Mouse (Mus musculus) spleen, postnatal 14 days (tissue): ENCODE data around the gene Hhat.

Experiments
- DNase-seq, 2 experiments: peaks; one replicate each; pipeline ENCODE4 v3.0.0; 2021 to 2022; ENCODE audit warnings: low spot score in 2 of 2

Gene Hhat

GRCm38 (mm10) chr1:192744880-192745239 is 26.2 kb downstream of the Hhat start:
- no peak for DNase-seq

GRCm38 (mm10) chr1:192742394-192743251 is 28.4 kb downstream of the Hhat start:
- no peak for DNase-seq

- no peak for DNase-seq
Observed at GRCm38 (mm10) chr1:192741896-192742295, 29.1 kb downstream of the Hhat start.

- DNase-seq, result no peak
Observed at GRCm38 (mm10) chr1:192736524-192736923, 34.5 kb downstream of the Hhat start.

GRCm38 (mm10) chr1:192736002-192736426 is 35.0 kb downstream of the Hhat start:
- DNase-seq, result no peak

GRCm38 (mm10) chr1:192730517-192730916 is 40.5 kb downstream of the Hhat start:
- DNase-seq, result no peak

- peak; percentile 15 to 51 for DNase-seq
Observed at GRCm38 (mm10) chr1:192726996-192727624, 43.9 kb downstream of the Hhat start.

GRCm38 (mm10) chr1:192722147-192722546 is 48.9 kb downstream of the Hhat start:
- DNase-seq, result no peak

DNA sequence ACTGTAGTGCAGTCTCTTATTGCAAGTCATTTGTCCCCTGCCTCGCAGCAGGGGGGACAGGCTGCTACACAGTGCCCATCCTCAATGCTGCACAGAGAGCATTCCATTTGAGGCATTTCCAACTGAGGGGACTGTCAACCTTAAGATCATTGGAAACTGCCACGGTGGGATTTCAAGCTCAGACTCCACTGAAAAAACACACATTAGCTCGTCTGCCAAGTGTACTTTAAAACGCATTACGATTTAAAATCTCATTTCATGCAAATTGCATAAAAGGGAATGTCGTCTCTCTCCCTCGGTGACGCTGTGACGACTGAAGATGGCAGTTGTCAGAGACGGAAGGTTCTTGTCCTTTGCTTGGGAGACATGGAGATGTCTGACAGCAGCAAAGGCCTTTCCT is 50.9 kb downstream of the Hhat start:
- no peak for DNase-seq

DNA sequence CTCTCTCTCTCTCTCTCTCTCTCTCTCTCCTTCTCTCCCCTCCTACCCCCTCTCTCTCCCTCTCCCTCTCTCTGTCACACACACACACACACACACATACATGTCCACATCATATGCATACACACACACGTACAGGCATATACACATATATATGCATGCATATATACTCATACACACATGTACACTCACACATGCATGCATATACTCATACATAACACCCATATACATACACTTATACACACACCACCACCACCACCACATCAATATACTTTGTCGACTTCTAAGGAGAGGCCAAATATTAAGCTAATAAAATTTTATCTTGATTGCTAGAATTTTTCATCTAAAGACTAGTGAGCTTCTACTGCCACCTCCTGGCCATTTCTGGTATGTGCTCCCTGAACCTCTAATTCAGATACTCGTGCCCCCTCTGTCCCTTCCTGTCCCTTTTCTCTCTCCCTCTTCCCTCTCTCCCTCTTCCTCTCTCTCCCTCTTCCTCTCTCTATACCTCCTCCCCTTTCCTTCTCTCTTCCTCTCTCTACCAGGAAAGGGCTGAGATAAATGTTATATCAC is 59.2 kb downstream of the Hhat start:
- peak in 1 of 2 experiments; percentile 40 for DNase-seq

- no peak for DNase-seq
Observed at GRCm38 (mm10) chr1:192700339-192701073, 70.5 kb downstream of the Hhat start.

DNA sequence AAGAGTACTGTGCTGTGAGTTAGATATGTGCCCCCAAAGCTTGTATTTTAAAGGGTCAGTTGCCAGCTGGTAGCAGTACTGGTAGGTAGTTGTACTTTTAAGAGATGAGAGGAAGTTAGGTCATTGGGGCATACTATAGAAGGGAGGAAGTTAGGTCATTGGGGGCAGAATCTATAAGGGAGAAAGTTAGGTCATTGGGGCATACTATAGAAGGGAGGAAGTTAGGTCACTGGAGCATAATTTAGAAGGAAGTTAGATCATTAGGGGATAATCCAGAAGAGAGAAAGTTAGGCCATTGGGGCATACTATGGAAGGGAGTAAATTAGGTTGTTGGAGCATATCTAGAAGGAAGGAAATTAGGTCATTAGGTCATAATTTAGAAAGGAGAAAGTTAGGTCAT is 71.9 kb downstream of the Hhat start:
- no peak for DNase-seq

DNA sequence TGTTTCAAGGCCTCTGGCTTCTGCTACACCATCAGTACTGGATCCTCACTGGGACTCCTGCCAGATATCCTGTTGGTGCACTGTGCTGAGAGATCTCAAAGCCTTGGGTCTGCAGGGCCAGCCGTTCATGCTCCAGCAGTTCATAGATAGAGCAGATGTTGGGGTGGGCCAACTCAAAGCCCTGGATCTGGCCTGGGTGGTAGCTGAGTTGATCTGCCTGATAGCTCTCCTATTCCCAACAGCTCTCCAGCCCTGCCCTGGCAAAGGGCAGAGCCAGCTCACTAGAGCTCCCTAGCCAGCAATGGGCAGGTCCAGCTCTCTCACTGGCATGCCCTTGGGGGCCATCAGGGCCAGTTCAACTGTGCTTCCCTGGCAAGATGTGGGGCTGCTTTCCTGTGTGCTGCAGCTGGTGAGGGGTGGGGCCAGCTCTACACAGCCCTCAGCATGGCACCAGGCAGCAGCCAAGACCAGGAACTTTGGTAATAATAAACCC is 74.6 kb downstream of the Hhat start:
- no peak for DNase-seq

DNA sequence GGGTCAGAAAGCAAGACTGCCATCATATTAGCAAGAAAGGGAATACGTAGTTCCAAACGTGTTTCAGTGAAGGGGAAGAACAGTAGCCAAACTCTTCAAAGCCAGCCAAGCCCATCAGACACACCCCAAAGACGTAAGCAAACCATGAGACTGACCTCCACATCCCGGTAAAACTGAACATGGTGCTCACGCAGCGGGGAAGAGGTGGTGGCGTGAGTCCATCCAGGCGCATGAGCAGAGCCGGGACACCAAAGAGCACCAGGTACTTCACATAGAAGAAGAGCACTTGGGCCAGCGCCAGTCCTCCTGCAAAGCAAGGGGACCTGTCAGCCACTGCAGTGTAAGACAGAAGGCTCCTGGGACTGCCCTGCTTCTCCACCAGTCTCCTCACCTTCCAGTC is 77.4 kb downstream of the Hhat start:
- no peak for DNase-seq

DNA sequence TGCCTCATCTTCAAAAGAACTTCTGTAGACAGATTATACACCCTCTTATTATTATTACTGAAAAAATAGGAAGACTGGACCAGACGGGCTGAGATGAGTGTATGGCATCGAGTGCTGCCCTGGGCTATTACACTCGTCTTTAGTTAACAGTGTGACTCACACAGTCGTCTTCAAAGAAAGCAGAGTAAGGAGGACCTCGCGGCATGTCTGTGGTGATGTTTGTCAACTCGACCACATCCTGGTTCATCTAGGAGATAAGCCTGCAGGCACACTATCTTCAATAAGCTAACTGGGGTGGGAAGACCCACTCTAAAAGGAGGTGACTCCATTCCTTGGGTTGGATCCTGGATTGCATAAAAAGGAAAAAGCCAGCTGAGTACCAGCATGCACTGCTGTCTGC is 78.0 kb downstream of the Hhat start:
- no peak for DNase-seq

DNA sequence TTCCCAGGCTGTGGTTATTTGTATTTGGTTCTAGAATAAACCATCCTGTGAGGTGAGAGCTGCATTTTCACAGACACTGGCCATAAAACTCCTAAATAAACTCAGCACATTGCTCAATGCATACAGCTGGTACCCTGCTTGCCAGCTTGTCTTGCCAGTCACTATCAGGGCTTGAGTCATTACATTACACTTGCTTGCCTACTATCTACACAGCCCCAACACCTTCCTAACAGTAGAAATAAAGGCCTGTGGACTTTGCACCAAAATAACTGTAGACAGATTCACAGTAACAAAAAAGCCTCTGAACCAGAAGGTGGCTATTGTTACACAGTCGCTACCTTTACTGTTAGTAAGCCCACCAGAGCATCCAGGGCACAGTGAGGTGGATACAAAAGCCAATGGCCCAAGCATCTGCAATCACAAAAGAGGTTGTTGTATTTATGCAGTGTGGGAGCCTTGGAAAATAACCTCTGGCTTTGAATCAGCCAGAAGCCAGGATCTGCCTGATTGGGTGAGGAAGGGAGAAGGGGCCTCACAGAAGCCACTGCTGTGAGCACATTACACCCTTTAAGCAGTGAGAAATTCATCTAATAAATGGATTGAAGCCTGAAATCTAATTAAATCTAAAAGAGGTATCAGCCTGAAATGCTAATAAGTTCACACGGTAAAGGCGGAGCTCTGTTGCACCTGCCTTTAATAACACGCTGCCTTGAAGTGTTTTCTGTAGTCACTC is 88.6 kb downstream of the Hhat start:
- no peak for DNase-seq

DNA sequence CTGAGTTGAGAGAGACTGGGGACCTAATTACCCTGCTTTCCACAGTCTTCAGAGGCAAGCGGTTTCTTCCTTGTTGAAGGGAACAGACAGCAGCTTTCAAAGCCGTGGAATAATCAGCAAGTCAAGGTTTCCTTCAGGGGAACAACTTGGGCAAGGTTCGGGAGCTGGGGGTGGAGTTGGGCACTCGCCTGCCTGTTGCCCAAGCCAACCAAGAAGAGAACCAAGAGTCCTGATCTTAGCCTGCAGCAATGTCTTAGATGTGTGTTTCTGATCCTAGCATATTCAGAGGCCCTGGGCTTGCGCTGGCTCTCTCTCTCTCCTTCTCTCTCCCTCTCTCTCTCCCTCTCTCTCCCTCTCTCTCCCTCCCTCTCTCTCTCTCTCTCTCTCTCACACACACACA is 93.8 kb downstream of the Hhat start:
- DNase-seq, result no peak

DNA sequence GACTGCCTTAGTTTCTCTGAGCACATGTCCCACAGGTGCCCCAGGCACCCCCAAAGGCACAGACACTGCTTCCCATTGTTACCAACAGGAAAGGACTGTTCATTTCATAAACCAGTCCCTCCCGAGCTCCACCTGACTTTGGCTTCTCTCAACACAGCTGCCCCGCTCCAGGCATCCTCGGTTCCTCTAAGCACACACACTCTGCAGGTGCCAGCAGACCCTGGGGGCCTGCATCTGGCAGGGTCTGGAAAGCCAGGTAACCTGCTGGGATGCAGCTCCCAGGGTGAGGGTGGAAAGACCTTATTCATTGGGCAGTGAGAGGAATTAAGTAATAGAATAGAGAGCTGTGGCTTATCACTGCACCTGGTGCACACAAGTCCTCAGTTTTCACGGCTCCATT is 107.4 kb downstream of the Hhat start:
- DNase-seq, result no peak

DNA sequence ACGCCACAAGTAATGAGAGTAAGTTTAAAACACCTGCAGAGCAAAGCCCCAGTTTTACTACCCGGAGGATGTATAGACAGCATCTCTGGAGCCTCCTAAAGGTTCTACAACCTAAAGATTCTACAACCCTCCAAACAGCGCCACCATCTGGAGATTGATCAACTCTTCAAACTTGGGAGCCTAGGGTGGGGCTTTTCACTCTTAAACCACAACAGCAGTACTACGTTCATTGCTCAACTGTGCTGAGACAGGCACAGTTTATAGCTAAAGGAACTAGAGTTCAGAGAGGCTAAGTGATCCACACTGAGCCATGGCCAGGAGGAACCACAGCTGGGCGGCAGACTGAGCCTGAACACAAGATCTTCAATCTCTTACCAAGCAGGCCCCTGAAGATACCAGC is 107.9 kb downstream of the Hhat start:
- no peak for DNase-seq

DNA sequence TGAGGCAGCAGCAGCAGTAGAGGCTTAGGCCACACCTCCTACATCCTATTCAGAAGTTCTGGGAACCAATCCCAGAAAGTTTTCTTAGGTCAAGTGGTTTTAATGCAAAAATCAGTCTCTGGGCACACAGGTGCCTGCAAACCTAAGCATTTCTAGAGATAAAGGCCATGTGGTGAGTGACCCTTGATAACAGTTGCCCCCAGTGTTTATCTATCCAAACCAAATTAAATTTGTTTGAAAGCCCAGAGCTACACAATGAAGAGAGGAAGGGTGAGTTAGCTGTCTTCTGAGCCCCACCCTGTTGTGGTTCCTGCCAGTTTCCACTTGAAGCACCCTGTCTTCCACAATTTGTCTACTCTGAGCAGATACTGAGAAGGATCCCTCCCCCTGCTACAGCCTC is 109.4 kb downstream of the Hhat start:
- DNase-seq, result no peak

- DNase-seq, result no peak
Observed at GRCm38 (mm10) chr1:192657417-192657816, 113.6 kb downstream of the Hhat start.
